Mouse (Mus musculus) liver, adult 2 months (tissue): ENCODE data around the gene Sulf2. TPM values are rescaled to one million over a fixed set of nuclear protein-coding genes. Genes with fewer than 3 reads are reported as not detected.

Experiments used
- DNase-seq: peaks from one replicate; pipeline ENCODE4 v3.0.0-alpha.2; 2011; ENCODE audit warnings: low read depth, low spot score; ENCODE audit errors: extremely low read depth
- H3K27ac ChIP-seq: fragments of 200-500 bp; replicated peaks from 2 replicates; pipeline ENCODE4 v1.5.1; 2012; ENCODE audit warnings: low read depth, mild to moderate bottlenecking, control low read depth, inconsistent platforms, low read length; ENCODE audit not compliant: insufficient read depth
- H3K27me3 ChIP-seq: fragments of 200-500 bp; 2 replicates; pipeline ENCODE4 v1.6.1; 2012; ENCODE audit warnings: mild to moderate bottlenecking, moderate library complexity, low read length, inconsistent platforms; ENCODE audit not compliant: control insufficient read depth, insufficient read depth
- H3K36me3 ChIP-seq: fragments of 200-500 bp; 2 replicates; pipeline ENCODE4 v1.6.1; 2012; ENCODE audit warnings: low read length, inconsistent platforms; ENCODE audit not compliant: control insufficient read depth, insufficient read depth
- H3K4me1 ChIP-seq: fragments of 200-500 bp; 2 replicates; pipeline ENCODE4 v1.6.1; 2011; ENCODE audit warnings: low read length; ENCODE audit not compliant: control insufficient read depth, insufficient read depth
- H3K4me3 ChIP-seq: fragments of 200-500 bp; 2 replicates; pipeline ENCODE4 v1.5.1; 2011; ENCODE audit warnings: low read depth, mild to moderate bottlenecking, control low read depth, low read length, moderate library complexity; ENCODE audit not compliant: insufficient read depth
- H3K79me2 ChIP-seq: fragments of 200-500 bp; 2 replicates; pipeline ENCODE4 v1.6.1; 2012; ENCODE audit warnings: inconsistent platforms, mild to moderate bottlenecking, low read length, moderate library complexity; ENCODE audit not compliant: control insufficient read depth, insufficient read depth
- H3K9ac ChIP-seq: fragments of 200-500 bp; 2 replicates; pipeline ENCODE4 v1.6.1; 2012; ENCODE audit warnings: low read depth, mild to moderate bottlenecking, control low read depth, inconsistent platforms, low read length
- CTCF ChIP-seq: fragments of 200-500 bp; IDR thresholded peaks from 2 replicates; pipeline ENCODE4 v1.5.1; 2011; ENCODE audit warnings: low read depth, low read length, control low read depth
- POLR2A ChIP-seq: fragments of 200-500 bp; IDR thresholded peaks from 2 replicates; pipeline ENCODE4 v1.6.1; 2011; ENCODE audit warnings: low read length, control low read depth; ENCODE audit not compliant: insufficient read depth; ENCODE audit errors: extremely low read depth
- WGBS: fragments of 180-500 bp; shearing (Covaris S2); methylation state at CpG from one replicate; pipeline ENCODE4 v1.1.7; 2018; 5-methylcytosine and 5-hydroxymethylcytosine counted together
- polyA plus RNA-seq: library from polyadenylated mRNA; depleted of rRNA; stranded (reverse); fragments of >200 nt; gene quantifications from 2 replicates; pipeline ENCODE4 v1.2.3, GENCODE M21; 2012
- total RNA-seq: library from RNA; depleted of rRNA; stranded (reverse); fragments of >200 nt; gene quantifications from 2 replicates; pipeline ENCODE4 v1.2.3, GENCODE M21; 2014

The Sulf2 gene
- total and polyA plus RNA-seq, 2 experiments = 7.8 to 16.1 TPM

GRCm38 (mm10) chr2:166112986-166113385 is 42.5 kb downstream of the Sulf2 start:
- no peak for TF ChIP-seq POLR2A
- TF ChIP-seq CTCF = no peak
- no peak overlapping the region for H3K9ac ChIP-seq
- H3K4me3 ChIP-seq = no peak overlapping the region
- H3K27ac ChIP-seq = no peak overlapping the region
- 95% methylated on average over 11 of the region's 11 CpGs for WGBS
- no peaks in the 10 kb centered on the region for H3K27me3 ChIP-seq
- no peak for DNase-seq
- peaks cover 5% of the 10 kb centered on the region; the same call in 1 of the 2 replicates for H3K4me1 ChIP-seq
- H3K36me3 ChIP-seq = no peaks in the 10 kb centered on the region
- no peaks in the 10 kb centered on the region for H3K79me2 ChIP-seq

GRCm38 (mm10) chr2:166111831-166112250 is 43.6 kb downstream of the Sulf2 start:
- no peak for DNase-seq
- Histone ChIP-seq H3K4me3 (no peak overlapping the region), H3K27me3 (no peaks in the 10 kb centered on the region), H3K79me2 (no peaks in the 10 kb centered on the region), H3K9ac (no peak overlapping the region), H3K36me3 (no peaks in the 10 kb centered on the region), H3K4me1 (peaks cover 5% of the 10 kb centered on the region; the same call in 1 of the 2 replicates), H3K27ac (no peak overlapping the region)
- TF ChIP-seq POLR2A (no peak), CTCF (no peak)
- 73% methylated on average over 10 of the region's 10 CpGs for WGBS

GRCm38 (mm10) chr2:166111238-166111637 is 44.2 kb downstream of the Sulf2 start:
- no peaks in the 10 kb centered on the region for H3K79me2 ChIP-seq
- WGBS = 87% methylated on average over 2 of the region's 2 CpGs
- no peaks in the 10 kb centered on the region for H3K27me3 ChIP-seq
- H3K9ac ChIP-seq = no peak overlapping the region
- no peak for DNase-seq
- no peak overlapping the region for H3K4me3 ChIP-seq
- no peak overlapping the region for H3K27ac ChIP-seq
- H3K4me1 ChIP-seq = peaks cover 4% of the 10 kb centered on the region; the same call in 1 of the 2 replicates
- no peaks in the 10 kb centered on the region for H3K36me3 ChIP-seq
- TF ChIP-seq CTCF = no peak
- no peak for TF ChIP-seq POLR2A

- no peak for DNase-seq
- TF ChIP-seq POLR2A (no peak), CTCF (no peak)
- H3K4me1 ChIP-seq = peaks cover 2% of the 10 kb centered on the region; the same call in 1 of the 2 replicates
- no peaks in the 10 kb centered on the region for H3K79me2 ChIP-seq
- no peak overlapping the region for H3K27ac ChIP-seq
- no peaks in the 10 kb centered on the region for H3K27me3 ChIP-seq
- H3K9ac ChIP-seq = no peak overlapping the region
- 80% methylated on average over 8 of the region's 8 CpGs for WGBS
- no peaks in the 10 kb centered on the region for H3K36me3 ChIP-seq
- H3K4me3 ChIP-seq = no peak overlapping the region
Measured at GRCm38 (mm10) chr2:166110764-166111163, 44.7 kb downstream of the Sulf2 start.

- no peaks in the 10 kb centered on the region for H3K36me3 ChIP-seq
- H3K4me1 ChIP-seq = no peaks in the 10 kb centered on the region
- H3K27ac ChIP-seq = no peak overlapping the region
- TF ChIP-seq CTCF (peak; percentile 63), POLR2A (no peak)
- H3K79me2 ChIP-seq = no peaks in the 10 kb centered on the region
- H3K4me3 ChIP-seq = no peak overlapping the region
- WGBS = 30% methylated on average over 4 of the region's 4 CpGs
- H3K9ac ChIP-seq = no peak overlapping the region
- no peaks in the 10 kb centered on the region for H3K27me3 ChIP-seq
- peak; percentile 66 for DNase-seq
Measured at GRCm38 (mm10) chr2:166108326-166108725, 47.1 kb downstream of the Sulf2 start.

- H3K27ac ChIP-seq = no peak overlapping the region
- TF ChIP-seq CTCF (no peak), POLR2A (no peak)
- H3K79me2 ChIP-seq = no peaks in the 10 kb centered on the region
- no peaks in the 10 kb centered on the region for H3K27me3 ChIP-seq
- H3K4me1 ChIP-seq = no peaks in the 10 kb centered on the region
- H3K36me3 ChIP-seq = no peaks in the 10 kb centered on the region
- 83% methylated on average over 5 of the region's 5 CpGs for WGBS
- DNase-seq = no peak
- H3K9ac ChIP-seq = no peak overlapping the region
- H3K4me3 ChIP-seq = no peak overlapping the region
Measured at GRCm38 (mm10) chr2:166107911-166108310, 47.6 kb downstream of the Sulf2 start.
